Mouse (Mus musculus) embryonic facial prominence, embryonic 12.5 days (tissue): Measurements from ENCODE around the gene Gnaq. TPM values are rescaled to one million over a fixed set of nuclear protein-coding genes. Genes with fewer than 3 reads are reported as not detected.
A peak's percentile ranks its signal among the peaks of the same experiment; 100 is the strongest.

ENCODE experiments used
- ATAC-seq: fragments of 200-750 bp; cut with Nextera tagmentation; 2 replicates; pipeline ENCODE4 v1.8.0; 2017; ENCODE audit not compliant: insufficient number of reproducible peaks, insufficient read depth, low FRiP score, low TSS enrichment
- H3K27ac ChIP-seq: fragments of 300-500 bp; sonication (generic); 2 replicates; pipeline ENCODE4 v1.5.1; 2016; ENCODE audit warnings: mild to moderate bottlenecking
- H3K27me3 ChIP-seq: fragments of 300-500 bp; sonication (generic); 2 replicates; pipeline ENCODE4 v1.6.1; 2016; ENCODE audit warnings: mild to moderate bottlenecking, moderate library complexity
- H3K36me3 ChIP-seq: fragments of 300-500 bp; sonication (generic); 2 replicates; pipeline ENCODE4 v1.6.1; 2016; ENCODE audit warnings: mild to moderate bottlenecking
- H3K4me1 ChIP-seq: fragments of 300-500 bp; sonication (generic); 2 replicates; pipeline ENCODE4 v1.6.1; 2016
- H3K4me2 ChIP-seq: fragments of 300-500 bp; sonication (generic); replicated peaks from 2 replicates; pipeline ENCODE4 v1.6.1; 2016; ENCODE audit warnings: mild to moderate bottlenecking, moderate library complexity
- H3K4me3 ChIP-seq: fragments of 300-500 bp; sonication (generic); 2 replicates; pipeline ENCODE4 v1.5.1; 2016; ENCODE audit warnings: mild to moderate bottlenecking
- H3K9ac ChIP-seq: fragments of 300-500 bp; sonication (generic); 2 replicates; pipeline ENCODE4 v1.6.1; 2016; ENCODE audit warnings: mild to moderate bottlenecking, moderate library complexity
- H3K9me3 ChIP-seq: fragments of 300-500 bp; sonication (generic); 2 replicates; pipeline ENCODE4 v1.6.1; 2016; ENCODE audit warnings: mild to moderate bottlenecking, moderate library complexity
- WGBS: fragments of 180-500 bp; shearing (Covaris S2); methylation state at CpG from one replicate; pipeline ENCODE4 v1.1.7; 2016; 5-methylcytosine and 5-hydroxymethylcytosine counted together
- polyA plus RNA-seq: library from polyadenylated mRNA; unstranded; fragments of >200 nt; fragmentation: Nextera tagmentation; extraction: Ambion mirVana; gene quantifications from 2 replicates; pipeline ENCODE4 v1.2.1, GENCODE M21; 2016

Gnaq gene
- polyA plus RNA-seq, 1 experiment from 2014 or later, result 28.9 TPM

DNA sequence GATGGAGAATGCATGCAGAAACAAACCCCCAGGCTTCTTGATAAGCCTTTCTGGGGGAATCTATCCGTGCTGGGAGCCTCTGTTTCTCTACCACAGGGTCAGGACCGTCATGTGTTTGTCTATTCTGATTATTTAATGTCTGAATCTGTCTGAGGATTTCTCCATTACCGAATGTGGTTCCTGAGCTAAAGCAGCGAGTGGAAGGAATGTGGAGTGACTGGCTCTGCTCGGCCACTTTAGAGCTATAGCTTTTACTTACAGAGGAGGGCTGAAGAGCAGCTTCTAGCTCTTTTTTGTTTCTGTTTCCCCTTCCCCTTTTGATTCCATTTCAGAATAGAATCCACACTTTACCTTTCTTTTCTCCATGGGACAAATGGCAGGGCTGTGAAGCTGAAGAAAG lies 43.8 kb downstream of the Gnaq start:
- WGBS, result 33% methylated on average over 5 of the region's 5 CpGs
- no peaks in the 10 kb centered on the region for H3K9me3 ChIP-seq
- H3K9ac ChIP-seq, result no peak overlapping the region
- 0 out of 2 replicates have a peak overlapping the region, but pooled peaks have one; percentile 23 for H3K27ac ChIP-seq
- no peak for ATAC-seq
- H3K36me3 ChIP-seq, result no peaks in the 10 kb centered on the region
- no peaks in the 10 kb centered on the region for H3K27me3 ChIP-seq
- peaks cover 19% of the 10 kb centered on the region for H3K4me1 ChIP-seq
- no peak overlapping the region for H3K4me2 ChIP-seq
- no peak overlapping the region for H3K4me3 ChIP-seq

DNA sequence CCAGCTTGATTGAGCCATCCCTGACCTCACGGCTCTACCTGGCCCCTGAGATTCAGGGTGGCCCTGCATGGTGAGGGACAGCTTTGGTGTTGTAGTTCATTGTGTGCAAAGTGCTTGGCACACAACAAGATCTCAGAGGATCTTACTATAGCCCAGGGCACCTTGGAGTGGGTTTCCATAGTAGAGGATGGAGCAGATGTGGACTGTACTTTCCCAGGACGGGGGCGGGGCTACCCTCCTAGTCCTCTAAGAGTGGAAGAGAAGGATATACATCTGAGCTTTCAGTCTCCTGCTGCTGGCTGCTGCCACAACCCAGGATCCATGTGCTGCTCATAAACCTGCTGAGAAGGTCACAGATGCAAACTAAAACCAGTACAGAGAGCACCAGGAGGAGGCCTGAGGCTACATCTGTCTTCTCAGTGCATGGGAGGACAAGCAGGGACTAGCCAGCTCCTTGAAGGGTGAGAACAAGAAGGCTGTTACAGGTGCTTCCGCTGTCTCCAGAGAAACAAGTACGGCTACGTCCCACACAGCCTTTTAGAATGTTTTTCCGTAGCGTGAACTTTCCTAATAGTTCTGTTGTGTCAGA lies 44.6 kb downstream of the Gnaq start:
- no peak overlapping the region for H3K9ac ChIP-seq
- no peak overlapping the region for H3K4me3 ChIP-seq
- H3K27me3 ChIP-seq, result no peaks in the 10 kb centered on the region
- ATAC-seq, result peak; percentile 52; the same call in 1 of the 2 replicates
- WGBS, result 77% methylated on average over 8 of the region's 8 CpGs
- no peaks in the 10 kb centered on the region for H3K36me3 ChIP-seq
- H3K27ac ChIP-seq, result 0 out of 2 replicates have a peak overlapping the region, but pooled peaks have one; percentile 23
- H3K9me3 ChIP-seq, result no peaks in the 10 kb centered on the region
- no peak overlapping the region for H3K4me2 ChIP-seq
- peaks cover 25% of the 10 kb centered on the region for H3K4me1 ChIP-seq

DNA sequence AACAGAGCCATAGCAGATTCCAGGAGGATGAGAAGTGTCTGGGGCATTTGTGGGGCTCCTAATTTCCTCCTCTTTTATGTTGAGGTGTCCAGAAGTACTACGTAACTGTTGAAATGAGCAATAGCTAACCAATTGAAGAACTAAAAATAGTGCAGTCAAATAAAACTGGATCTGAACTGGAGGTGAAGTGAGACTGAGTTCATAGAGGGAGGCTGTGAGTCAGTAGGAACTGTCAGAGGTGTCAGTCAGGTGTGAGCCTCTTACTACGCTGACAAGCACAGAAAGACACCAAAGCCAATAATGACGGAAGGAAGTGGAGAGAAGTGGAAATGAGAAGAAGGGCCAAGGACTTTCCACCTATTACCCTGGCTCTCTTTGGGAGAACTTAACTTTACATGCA lies 48.6 kb downstream of the Gnaq start:
- no peaks in the 10 kb centered on the region for H3K27me3 ChIP-seq
- no peak overlapping the region for H3K27ac ChIP-seq
- no peak for ATAC-seq
- H3K4me1 ChIP-seq, result peaks cover 17% of the 10 kb centered on the region
- H3K9me3 ChIP-seq, result no peaks in the 10 kb centered on the region
- H3K9ac ChIP-seq, result no peak overlapping the region
- 82% methylated on average over 3 of the region's 3 CpGs for WGBS
- H3K4me2 ChIP-seq, result no peak overlapping the region
- no peaks in the 10 kb centered on the region for H3K36me3 ChIP-seq
- no peak overlapping the region for H3K4me3 ChIP-seq

DNA sequence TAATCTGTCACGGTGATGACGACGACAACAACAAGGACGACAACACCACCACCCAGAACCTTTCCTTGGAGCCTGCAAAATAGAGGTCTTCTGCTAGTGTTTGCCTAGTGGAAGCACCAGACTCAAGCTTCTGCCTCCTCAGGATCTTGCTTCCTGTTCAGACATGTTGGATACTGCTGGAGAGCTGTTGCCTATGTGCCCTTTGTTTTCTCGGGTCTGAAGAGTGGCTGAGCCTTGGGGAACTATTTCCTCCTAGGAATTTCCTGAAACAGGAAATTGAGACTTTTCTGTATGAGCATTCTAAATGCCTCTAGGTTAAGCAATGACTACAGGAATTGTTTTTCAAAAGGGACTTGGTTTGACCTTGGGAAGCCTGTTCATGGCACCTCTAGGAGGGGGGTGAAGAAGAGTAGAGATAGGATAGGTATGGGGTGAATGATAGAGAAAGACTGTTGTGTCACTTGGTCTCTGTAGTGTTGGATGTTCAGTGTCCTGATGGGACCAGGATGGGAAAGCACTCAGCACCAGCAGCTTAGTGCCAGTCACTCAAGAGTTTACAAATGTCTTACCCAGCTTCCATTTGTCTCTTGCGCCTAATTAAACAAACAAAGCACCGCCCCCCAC lies 49.3 kb downstream of the Gnaq start:
- WGBS, result 73% methylated on average over 7 of the region's 7 CpGs
- no peaks in the 10 kb centered on the region for H3K9me3 ChIP-seq
- no peak overlapping the region for H3K27ac ChIP-seq
- peaks cover 13% of the 10 kb centered on the region for H3K4me1 ChIP-seq
- H3K36me3 ChIP-seq, result no peaks in the 10 kb centered on the region
- no peak overlapping the region for H3K4me3 ChIP-seq
- ATAC-seq, result no peak
- H3K27me3 ChIP-seq, result no peaks in the 10 kb centered on the region
- H3K9ac ChIP-seq, result no peak overlapping the region
- no peak overlapping the region for H3K4me2 ChIP-seq

DNA sequence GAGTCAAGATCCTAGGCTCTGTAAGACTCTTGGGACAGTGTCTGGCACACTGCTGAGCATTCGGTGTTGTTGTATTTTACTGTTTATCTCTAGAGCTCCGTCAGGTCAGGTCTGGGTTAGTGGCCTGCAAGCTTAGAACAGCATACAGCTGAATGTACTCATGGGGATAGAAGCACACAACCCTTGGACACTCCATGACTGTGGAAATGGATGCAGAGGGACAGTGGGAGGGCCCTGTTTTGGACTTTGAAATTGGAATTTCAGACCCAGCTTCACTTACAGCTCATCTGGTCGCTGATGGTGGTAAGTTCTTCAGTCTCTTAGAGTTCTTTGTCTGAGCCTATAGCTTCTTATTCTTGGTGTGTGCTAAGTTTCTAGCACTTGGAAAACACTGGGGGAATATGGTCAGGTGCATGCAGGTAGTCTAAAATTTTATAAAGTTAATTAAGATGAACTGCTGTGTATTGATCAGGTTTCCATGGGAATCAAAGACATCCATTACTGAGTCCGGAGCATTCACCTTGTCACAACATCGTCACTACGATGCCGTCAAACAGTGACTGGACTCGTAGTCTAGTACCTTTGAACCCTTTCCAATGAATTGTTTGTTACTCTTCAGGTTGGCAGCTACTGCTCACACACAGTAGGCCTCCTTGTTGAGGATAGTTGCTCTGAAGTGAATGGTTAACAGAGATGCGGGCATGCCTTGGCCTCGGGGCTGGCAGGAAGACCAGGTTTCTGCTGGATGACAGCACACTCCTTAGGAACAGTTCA lies 51.1 kb downstream of the Gnaq start:
- no peak overlapping the region for H3K4me3 ChIP-seq
- H3K9ac ChIP-seq, result no peak overlapping the region
- no peaks in the 10 kb centered on the region for H3K27me3 ChIP-seq
- WGBS, result 82% methylated on average over 10 of the region's 10 CpGs
- no peaks in the 10 kb centered on the region for H3K9me3 ChIP-seq
- no peak overlapping the region for H3K27ac ChIP-seq
- H3K4me1 ChIP-seq, result peaks cover 21% of the 10 kb centered on the region
- H3K4me2 ChIP-seq, result no peak overlapping the region
- no peaks in the 10 kb centered on the region for H3K36me3 ChIP-seq
- ATAC-seq, result no peak

DNA sequence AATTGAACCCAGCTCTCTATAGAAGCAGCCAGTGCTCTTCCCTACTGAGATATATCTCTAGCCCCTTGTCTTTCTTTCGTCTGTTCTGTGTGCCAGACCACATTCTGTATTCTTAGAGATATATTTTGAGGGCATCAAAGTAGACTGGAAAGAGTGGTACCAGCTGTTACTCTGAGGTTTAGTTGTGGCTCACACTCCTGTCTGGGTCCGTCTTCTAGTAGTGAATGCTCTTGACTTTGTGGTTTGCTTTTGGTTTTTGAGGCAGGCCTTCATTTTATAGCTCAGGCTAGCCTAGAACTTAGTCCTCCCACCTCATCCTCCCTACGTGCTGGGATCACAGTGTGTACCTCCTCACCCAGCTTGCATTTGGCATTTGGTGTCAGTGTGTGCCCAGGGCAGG lies 54.4 kb downstream of the Gnaq start:
- Histone ChIP-seq H3K9ac (no peak overlapping the region), H3K4me1 (peaks cover 16% of the 10 kb centered on the region), H3K4me2 (no peak overlapping the region), H3K36me3 (no peaks in the 10 kb centered on the region), H3K27me3 (no peaks in the 10 kb centered on the region), H3K9me3 (no peaks in the 10 kb centered on the region), H3K4me3 (no peak overlapping the region), H3K27ac (no peak overlapping the region)
- 84% methylated on average over 3 of the region's 3 CpGs for WGBS
- ATAC-seq, result no peak

DNA sequence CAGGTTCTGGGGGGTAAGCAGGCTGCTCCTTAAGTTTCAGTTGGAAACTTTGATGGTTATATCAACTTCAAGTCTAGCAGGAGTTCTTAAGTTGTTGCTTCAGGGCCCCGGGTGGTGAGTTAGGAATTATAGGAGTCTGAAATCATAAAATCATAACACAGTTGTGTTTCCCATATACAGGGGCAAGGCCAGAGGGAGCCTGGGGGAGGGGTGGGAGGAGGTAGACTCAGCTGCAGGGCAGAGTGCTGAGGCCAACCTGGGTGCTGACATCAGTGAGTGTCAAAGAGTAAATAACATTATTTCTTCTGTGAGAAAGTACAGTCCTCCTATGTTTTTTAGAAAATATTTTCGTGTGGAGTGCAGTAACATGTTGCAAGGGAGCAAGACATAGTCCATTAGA lies 55.3 kb downstream of the Gnaq start:
- H3K36me3 ChIP-seq, result no peaks in the 10 kb centered on the region
- H3K4me2 ChIP-seq, result no peak overlapping the region
- no peaks in the 10 kb centered on the region for H3K27me3 ChIP-seq
- H3K27ac ChIP-seq, result no peak overlapping the region
- no peaks in the 10 kb centered on the region for H3K9me3 ChIP-seq
- 64% methylated on average over 2 of the region's 2 CpGs for WGBS
- H3K9ac ChIP-seq, result no peak overlapping the region
- no peak for ATAC-seq
- peaks cover 13% of the 10 kb centered on the region for H3K4me1 ChIP-seq
- H3K4me3 ChIP-seq, result no peak overlapping the region

DNA sequence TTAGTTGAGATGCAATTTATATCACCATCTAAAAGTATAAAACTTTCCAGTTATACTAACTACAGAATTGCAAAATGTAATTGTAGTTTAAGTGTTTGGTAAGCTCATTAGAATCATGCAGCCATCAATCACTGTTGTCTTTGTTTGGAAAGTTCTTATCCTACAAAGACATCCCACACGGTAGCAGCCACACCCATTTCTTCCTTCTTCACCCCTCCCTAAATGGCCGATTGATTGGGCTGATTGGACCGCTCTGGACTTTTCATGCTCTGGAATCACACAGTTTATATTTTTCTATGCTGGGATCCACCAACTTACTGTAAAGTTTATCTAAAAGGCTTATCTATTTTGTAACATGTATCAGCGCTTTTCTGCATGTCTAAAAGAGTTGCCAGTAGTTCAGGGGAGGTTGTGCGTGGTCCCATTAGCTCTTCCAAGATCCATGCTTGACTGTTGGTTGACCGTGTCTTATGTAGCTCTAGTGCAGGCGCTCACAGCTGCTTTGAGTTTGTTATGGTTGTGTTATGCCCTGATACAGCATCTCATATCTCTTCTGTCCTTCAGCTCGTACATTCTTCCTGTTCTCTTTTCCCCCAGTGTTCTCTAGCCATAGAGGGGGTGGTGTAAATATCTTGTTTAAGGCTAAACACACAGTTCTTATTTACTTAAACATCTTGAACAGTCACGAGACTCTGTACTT lies 56.6 kb downstream of the Gnaq start:
- Histone ChIP-seq H3K27me3 (no peaks in the 10 kb centered on the region), H3K27ac (no peak overlapping the region), H3K4me2 (no peak overlapping the region), H3K4me3 (no peak overlapping the region), H3K9ac (no peak overlapping the region), H3K9me3 (no peaks in the 10 kb centered on the region), H3K36me3 (no peaks in the 10 kb centered on the region), H3K4me1 (peaks cover 13% of the 10 kb centered on the region)
- no peak for ATAC-seq
- 74% methylated on average over 9 of the region's 9 CpGs for WGBS

DNA sequence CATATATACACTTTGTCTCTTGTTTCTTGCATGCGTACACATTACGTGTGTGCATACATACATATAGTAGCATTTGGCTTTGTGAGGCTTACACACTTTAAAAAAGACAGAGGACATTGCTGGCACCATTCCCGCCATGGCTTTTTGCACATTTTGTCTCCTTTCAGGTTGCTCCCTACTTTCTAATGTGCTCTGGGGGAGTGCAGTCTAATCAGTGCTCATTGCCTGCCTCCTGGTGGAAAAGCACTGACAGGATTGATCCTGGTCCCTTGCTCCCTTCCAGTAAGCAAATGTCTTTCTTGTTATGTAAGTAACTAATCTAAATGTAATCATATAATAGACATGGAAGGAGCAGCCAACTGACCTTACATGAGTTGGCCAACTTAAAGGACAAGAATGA lies 65.5 kb downstream of the Gnaq start:
- H3K36me3 ChIP-seq, result no peaks in the 10 kb centered on the region
- no peak overlapping the region for H3K9ac ChIP-seq
- no peak overlapping the region for H3K4me3 ChIP-seq

DNA sequence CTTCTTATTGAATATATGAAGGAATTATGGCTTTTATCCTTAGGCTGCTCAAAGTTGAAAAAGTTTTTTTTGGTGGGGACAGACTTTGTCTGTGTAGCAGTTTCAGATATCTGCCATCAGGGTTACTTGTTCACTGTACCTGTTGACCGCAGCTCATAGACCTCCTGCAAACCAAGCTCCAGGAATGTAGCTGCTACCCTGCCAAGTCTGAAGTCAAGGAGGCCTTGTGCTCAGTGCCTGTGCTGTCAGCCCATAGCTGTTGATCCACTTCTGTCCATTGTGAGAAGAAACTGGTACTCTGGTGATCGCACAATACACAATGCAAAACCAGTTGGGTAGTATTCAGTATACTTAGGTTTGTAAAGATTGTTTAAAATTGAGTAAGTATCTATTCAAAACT lies 68.7 kb downstream of the Gnaq start:
- H3K4me1 ChIP-seq, result peaks cover 5% of the 10 kb centered on the region; the same call in 1 of the 2 replicates

More for the DNA sequence above, 65.5 kb downstream of the Gnaq start:
- 92% methylated on average over 3 of the region's 3 CpGs for WGBS
- no peak overlapping the region for H3K4me2 ChIP-seq
- ATAC-seq, result no peak
- no peak overlapping the region for H3K27ac ChIP-seq
- no peaks in the 10 kb centered on the region for H3K9me3 ChIP-seq
- H3K27me3 ChIP-seq, result no peaks in the 10 kb centered on the region
- no peaks in the 10 kb centered on the region for H3K4me1 ChIP-seq

DNA sequence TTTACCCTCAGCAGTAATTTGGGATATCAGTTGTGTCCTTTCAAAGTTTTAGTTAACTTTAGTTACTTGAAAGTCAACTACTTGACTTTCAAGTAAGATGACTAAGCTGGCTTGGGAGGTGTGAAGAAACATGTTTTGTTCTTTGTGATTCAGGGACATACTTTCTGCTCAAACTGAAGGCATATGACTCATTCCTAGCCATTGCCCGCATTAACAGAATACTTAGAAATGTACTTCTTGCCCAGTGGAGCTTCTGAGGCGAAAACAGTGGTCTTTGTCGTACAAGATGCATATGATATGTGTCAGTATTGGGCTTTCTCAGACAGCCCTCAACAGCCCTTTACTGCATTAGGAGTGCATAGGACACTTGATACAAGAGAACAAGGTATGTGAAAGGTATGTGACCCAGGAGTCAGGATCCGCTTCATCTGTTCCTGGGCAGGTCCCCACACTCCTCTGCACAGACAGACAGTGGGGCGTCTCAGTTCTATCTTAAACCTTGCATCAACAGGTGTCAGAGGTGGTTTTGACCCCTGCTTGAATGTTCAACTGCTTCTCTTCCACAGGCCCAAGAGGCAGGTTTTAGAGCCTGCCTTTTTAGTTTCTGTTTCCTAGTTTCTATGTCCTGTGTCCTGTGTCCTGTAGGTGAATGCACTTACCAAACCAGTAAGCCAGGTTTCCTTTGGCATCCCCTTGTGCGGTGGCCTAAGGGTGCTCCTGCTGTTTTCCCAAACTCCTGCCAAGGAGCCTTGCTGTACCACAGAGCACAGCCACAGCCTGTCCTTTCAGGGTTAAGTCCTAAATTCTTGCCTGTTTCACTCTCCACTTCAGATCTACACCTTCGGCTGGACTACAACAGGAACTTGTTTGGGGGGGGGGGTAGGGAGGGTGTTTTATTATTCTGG lies 72.4 kb downstream of the Gnaq start:
- WGBS, result 74% methylated on average over 7 of the region's 7 CpGs

More for the DNA sequence above, 68.7 kb downstream of the Gnaq start:
- H3K27ac ChIP-seq, result no peak overlapping the region
- no peaks in the 10 kb centered on the region for H3K36me3 ChIP-seq
- no peak for ATAC-seq
- no peaks in the 10 kb centered on the region for H3K27me3 ChIP-seq
- 92% methylated on average over 2 of the region's 2 CpGs for WGBS
- H3K4me2 ChIP-seq, result no peak overlapping the region
- H3K9ac ChIP-seq, result no peak overlapping the region
- H3K9me3 ChIP-seq, result no peaks in the 10 kb centered on the region
- H3K4me3 ChIP-seq, result no peak overlapping the region

More for the DNA sequence above, 72.4 kb downstream of the Gnaq start:
- H3K4me1 ChIP-seq, result peaks cover 5% of the 10 kb centered on the region; the same call in 1 of the 2 replicates
- no peak overlapping the region for H3K27ac ChIP-seq
- no peak for ATAC-seq
- no peak overlapping the region for H3K4me2 ChIP-seq
- no peaks in the 10 kb centered on the region for H3K36me3 ChIP-seq
- no peaks in the 10 kb centered on the region for H3K27me3 ChIP-seq
- no peak overlapping the region for H3K4me3 ChIP-seq
- no peak overlapping the region for H3K9ac ChIP-seq
- no peaks in the 10 kb centered on the region for H3K9me3 ChIP-seq
